Mouse (Mus musculus) limb, embryonic 15.5 days (tissue): Measurements from ENCODE around the gene Homer3. TPM values are rescaled to one million over a fixed set of nuclear protein-coding genes. Genes with fewer than 3 reads are reported as not detected.
A peak's percentile ranks its signal among the peaks of the same experiment; 100 is the strongest.

Experiments
- ATAC-seq: fragments of 200-750 bp; cut with Nextera tagmentation; 2 replicates; pipeline ENCODE4 v1.8.0; 2017; ENCODE audit warnings: low read depth, moderate TSS enrichment; ENCODE audit not compliant: insufficient number of reproducible peaks, low FRiP score, low TSS enrichment
- H3K27ac ChIP-seq: fragments of 300-500 bp; sonication (generic); 2 replicates; pipeline ENCODE4 v1.5.1; 2015; ENCODE audit warnings: moderate library complexity, mild to moderate bottlenecking, inconsistent platforms
- H3K27me3 ChIP-seq: fragments of 300-500 bp; sonication (generic); 2 replicates; pipeline ENCODE4 v1.6.1; 2015; ENCODE audit warnings: inconsistent platforms
- H3K36me3 ChIP-seq: fragments of 300-500 bp; sonication (generic); 2 replicates; pipeline ENCODE4 v1.6.1; 2015; ENCODE audit warnings: inconsistent platforms
- H3K4me1 ChIP-seq: fragments of 300-500 bp; sonication (generic); 2 replicates; pipeline ENCODE4 v1.6.1; 2015; ENCODE audit warnings: inconsistent platforms
- H3K4me2 ChIP-seq: fragments of 300-500 bp; sonication (generic); 2 replicates; pipeline ENCODE4 v1.6.1; 2015; ENCODE audit warnings: mild to moderate bottlenecking, inconsistent platforms
- H3K4me3 ChIP-seq: fragments of 300-500 bp; sonication (generic); 2 replicates; pipeline ENCODE4 v1.5.1; 2015; ENCODE audit warnings: mild to moderate bottlenecking, inconsistent platforms
- H3K9ac ChIP-seq: fragments of 300-500 bp; sonication (generic); 2 replicates; pipeline ENCODE4 v1.6.1; 2015; ENCODE audit warnings: inconsistent platforms
- H3K9me3 ChIP-seq: fragments of 300-500 bp; sonication (generic); 2 replicates; pipeline ENCODE4 v1.6.1; 2016; ENCODE audit warnings: inconsistent platforms
- WGBS: fragments of 180-500 bp; shearing (Covaris S2); methylation state at CpG from one replicate; pipeline ENCODE4 v1.1.7; 2015; 5-methylcytosine and 5-hydroxymethylcytosine counted together
- polyA plus RNA-seq: library from polyadenylated mRNA; unstranded; fragments of >200 nt; fragmentation: Nextera tagmentation; extraction: Ambion mirVana; gene quantifications from 2 replicates; pipeline ENCODE4 v1.2.1, GENCODE M21; 2015

Gene Homer3
- polyA plus RNA-seq, 1 experiment from 2014 or later, result 40.7 TPM

DNA sequence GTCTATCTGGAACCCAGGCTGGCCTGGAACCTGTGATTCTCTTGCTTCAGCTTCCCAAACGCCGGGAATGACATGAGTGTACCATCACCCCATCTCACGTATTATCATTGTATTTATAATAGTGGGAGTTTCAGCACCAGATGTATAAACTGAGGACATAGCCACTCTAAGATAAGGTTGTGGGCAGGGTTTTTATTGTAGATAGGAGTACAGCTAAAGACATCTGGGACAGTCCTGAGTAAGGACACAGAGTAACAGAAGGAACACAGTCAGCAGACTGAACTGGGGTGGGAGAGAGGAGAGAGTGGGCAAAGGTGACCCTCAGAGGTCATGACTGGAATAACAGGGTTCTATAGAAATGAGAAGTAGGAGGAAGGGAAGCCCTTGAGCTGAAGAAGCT is 15.0 kb upstream of the Homer3 start:
- no peak overlapping the region for H3K4me3 ChIP-seq
- ATAC-seq, result no peak
- 81% methylated on average over 3 of the region's 3 CpGs for WGBS
- H3K4me2 ChIP-seq, result no peak overlapping the region
- H3K4me1 ChIP-seq, result no peaks in the 10 kb centered on the region
- H3K9ac ChIP-seq, result no peak overlapping the region
- H3K27ac ChIP-seq, result no peak overlapping the region
- H3K36me3 ChIP-seq, result peaks cover 23% of the 10 kb centered on the region
- no peaks in the 10 kb centered on the region for H3K9me3 ChIP-seq
- H3K27me3 ChIP-seq, result no peaks in the 10 kb centered on the region

DNA sequence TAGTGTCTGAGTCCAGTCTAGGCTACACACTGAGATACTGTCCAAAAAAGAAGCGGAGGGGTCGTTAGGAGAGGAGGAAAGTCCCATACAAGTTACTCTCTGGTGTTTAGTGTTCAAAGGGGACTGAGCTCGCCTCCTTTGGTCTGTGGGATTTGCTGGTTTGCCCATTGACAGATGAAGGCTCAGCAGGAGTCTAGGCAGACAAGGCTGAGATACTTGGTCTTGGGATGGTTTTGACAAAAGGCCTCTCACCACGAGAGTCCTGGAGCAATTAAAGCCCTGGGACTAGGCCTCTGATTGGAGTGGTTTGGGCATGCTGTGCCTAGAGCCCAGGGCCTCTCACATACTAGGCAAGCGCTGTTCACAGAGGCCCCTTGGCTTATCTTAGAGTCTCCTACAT is 14.3 kb upstream of the Homer3 start:
- no peaks in the 10 kb centered on the region for H3K27me3 ChIP-seq
- 0 out of 2 replicates have a peak overlapping the region, but pooled peaks have one; percentile 1 for H3K27ac ChIP-seq
- H3K4me3 ChIP-seq, result no peak overlapping the region
- H3K9me3 ChIP-seq, result no peaks in the 10 kb centered on the region
- no peak overlapping the region for H3K9ac ChIP-seq
- H3K4me2 ChIP-seq, result no peak overlapping the region
- peaks cover 17% of the 10 kb centered on the region for H3K36me3 ChIP-seq
- 60% methylated on average over 5 of the region's 5 CpGs for WGBS
- no peaks in the 10 kb centered on the region for H3K4me1 ChIP-seq
- no peak for ATAC-seq

DNA sequence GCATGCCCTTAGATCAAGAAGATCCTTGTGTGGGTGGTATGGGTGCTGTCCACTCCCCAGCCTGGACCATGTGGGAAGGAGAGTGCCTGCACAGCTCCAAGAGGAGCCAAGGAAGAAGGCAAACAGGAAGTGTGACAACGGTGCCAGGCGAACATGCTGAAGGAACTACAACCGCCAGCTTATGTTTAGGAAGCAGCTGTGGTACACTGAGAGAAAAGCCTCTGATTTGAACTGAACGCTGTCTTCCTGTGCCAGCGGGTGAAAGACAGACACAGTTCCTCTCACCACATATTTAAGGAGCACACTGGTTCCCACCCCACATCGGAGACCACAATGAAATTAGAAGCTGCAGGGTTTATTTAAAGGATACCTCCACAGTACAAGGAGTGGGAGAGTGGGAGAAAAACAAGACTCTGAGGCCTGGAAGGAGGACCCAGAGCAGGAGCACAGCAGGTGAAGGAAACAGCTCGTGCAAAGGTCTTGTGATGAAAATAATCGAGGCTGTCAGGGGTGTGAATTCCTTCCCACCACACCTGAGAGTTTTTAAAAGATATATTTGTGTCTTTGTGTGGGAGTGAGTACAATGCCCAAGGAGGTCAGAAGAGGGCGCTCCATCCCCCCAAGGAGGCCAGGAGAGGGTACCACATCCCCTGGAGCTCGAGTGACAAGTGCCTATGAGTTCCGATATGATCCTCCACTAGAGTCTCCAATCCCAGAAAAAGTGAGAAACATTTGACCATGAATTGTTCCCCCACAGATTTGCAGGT is 13.6 kb upstream of the Homer3 start:
- 52% methylated on average over 11 of the region's 11 CpGs for WGBS
- Histone ChIP-seq H3K4me2 (no peak overlapping the region), H3K9ac (no peak overlapping the region), H3K9me3 (no peaks in the 10 kb centered on the region), H3K27ac (0 out of 2 replicates have a peak overlapping the region, but pooled peaks have one; percentile 1), H3K4me3 (no peak overlapping the region), H3K4me1 (no peaks in the 10 kb centered on the region), H3K36me3 (peaks cover 10% of the 10 kb centered on the region), H3K27me3 (no peaks in the 10 kb centered on the region)
- ATAC-seq, result no peak

DNA sequence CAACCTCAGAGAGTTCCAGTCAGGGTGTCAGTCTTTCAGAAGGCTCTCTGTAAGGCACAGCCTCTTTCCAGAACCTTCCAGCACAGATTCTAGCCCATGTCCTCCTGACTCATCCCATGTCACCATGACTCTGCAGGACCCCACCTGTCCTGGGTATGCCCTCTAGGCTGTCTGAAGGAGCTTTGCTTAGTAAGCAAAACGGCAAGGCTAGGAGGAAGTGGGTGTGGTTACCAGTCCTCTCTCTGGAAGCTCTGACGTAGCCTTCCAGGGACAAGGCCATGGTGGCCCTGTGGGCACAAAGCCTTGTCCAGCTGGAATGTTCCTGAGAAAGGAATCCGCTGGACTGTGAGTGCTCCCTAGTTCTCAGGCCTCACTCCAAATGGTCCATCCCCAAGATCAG is 9.7 kb upstream of the Homer3 start:
- Histone ChIP-seq H3K4me2 (no peak overlapping the region), H3K4me3 (no peak overlapping the region), H3K9me3 (no peaks in the 10 kb centered on the region), H3K9ac (no peak overlapping the region), H3K36me3 (no peaks in the 10 kb centered on the region), H3K4me1 (peaks cover under 1% of the 10 kb centered on the region; the same call in 1 of the 2 replicates), H3K27me3 (no peaks in the 10 kb centered on the region), H3K27ac (no peak overlapping the region)
- 54% methylated on average over 3 of the region's 3 CpGs for WGBS
- no peak for ATAC-seq

DNA sequence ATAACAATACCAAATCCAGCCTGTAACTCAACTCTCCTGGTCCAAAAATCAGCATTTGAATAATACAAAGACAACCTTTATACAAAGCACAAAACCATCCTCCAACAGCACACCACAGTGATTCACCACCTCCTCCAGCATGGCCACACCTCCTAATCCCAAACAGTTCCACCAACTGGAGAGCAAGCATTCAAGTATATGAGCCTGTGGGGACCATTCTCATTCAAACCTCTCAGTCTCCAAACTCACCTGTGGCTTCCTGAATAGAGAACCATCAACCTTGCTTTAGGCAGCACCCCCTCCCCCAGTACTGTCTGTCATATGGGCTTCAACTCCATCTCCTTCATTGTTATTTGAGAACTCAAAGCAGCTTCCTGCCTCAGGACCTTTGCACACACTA is 8.3 kb upstream of the Homer3 start:
- peaks cover 4% of the 10 kb centered on the region; the same call in 1 of the 2 replicates for H3K4me1 ChIP-seq
- H3K4me3 ChIP-seq, result no peak overlapping the region
- no peak for ATAC-seq
- H3K9ac ChIP-seq, result no peak overlapping the region
- H3K9me3 ChIP-seq, result no peaks in the 10 kb centered on the region
- H3K4me2 ChIP-seq, result no peak overlapping the region
- no peak overlapping the region for H3K27ac ChIP-seq
- H3K36me3 ChIP-seq, result no peaks in the 10 kb centered on the region
- no peaks in the 10 kb centered on the region for H3K27me3 ChIP-seq

DNA sequence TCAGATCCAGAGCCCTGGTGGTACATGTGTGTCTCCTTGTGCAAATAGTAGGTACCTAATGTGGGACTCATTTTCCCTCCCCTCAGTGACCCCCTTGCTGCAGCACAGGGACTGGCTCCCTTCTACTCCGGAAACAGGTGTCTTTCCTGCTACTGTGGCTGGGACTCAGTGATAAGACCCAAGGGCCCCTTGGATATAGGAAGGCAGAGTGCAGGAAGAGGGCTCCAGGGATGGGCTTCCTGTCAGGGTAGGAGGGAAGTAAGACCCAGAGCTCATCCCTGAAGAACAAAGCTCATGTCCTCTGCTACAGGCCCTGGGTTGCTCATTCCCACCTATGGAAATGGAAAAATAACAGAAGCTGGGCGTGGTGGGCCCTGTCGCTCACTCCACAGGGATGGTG is 6.2 kb upstream of the Homer3 start:
- no peak for ATAC-seq
- H3K4me2 ChIP-seq, result no peak overlapping the region
- H3K4me1 ChIP-seq, result peaks cover 4% of the 10 kb centered on the region; the same call in 1 of the 2 replicates
- no peaks in the 10 kb centered on the region for H3K9me3 ChIP-seq
- H3K4me3 ChIP-seq, result no peak overlapping the region
- no peaks in the 10 kb centered on the region for H3K36me3 ChIP-seq
- no peaks in the 10 kb centered on the region for H3K27me3 ChIP-seq
- no peak overlapping the region for H3K27ac ChIP-seq
- 77% methylated on average over 3 of the region's 3 CpGs for WGBS
- H3K9ac ChIP-seq, result no peak overlapping the region

DNA sequence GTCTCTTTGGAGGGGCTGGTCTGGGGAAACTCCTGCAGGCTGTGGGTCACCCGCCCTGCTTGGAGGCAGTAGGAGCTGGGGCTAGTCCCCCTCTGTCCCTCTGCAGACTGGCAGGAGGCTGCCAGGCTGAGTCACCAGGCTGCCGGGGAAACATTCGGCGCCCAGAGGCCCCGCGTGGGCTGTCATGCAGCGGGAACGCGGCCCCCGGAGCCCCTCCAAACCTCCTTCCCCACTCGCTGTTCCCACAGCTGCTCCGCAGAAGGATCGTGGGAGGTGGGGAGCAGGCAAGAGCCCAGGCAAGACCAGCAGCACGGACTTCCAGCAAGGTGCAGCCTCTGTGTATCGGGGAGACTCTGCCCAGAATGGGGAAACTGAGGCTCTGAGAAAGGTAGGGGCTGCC is 4.5 kb upstream of the Homer3 start:
- H3K36me3 ChIP-seq, result no peaks in the 10 kb centered on the region
- H3K9me3 ChIP-seq, result no peaks in the 10 kb centered on the region
- no peak overlapping the region for H3K4me2 ChIP-seq
- peaks cover 12% of the 10 kb centered on the region for H3K4me1 ChIP-seq
- ATAC-seq, result no peak
- no peaks in the 10 kb centered on the region for H3K27me3 ChIP-seq
- H3K4me3 ChIP-seq, result no peak overlapping the region
- no peak overlapping the region for H3K27ac ChIP-seq
- no peak overlapping the region for H3K9ac ChIP-seq
- 58% methylated on average over 15 of the region's 15 CpGs for WGBS

DNA sequence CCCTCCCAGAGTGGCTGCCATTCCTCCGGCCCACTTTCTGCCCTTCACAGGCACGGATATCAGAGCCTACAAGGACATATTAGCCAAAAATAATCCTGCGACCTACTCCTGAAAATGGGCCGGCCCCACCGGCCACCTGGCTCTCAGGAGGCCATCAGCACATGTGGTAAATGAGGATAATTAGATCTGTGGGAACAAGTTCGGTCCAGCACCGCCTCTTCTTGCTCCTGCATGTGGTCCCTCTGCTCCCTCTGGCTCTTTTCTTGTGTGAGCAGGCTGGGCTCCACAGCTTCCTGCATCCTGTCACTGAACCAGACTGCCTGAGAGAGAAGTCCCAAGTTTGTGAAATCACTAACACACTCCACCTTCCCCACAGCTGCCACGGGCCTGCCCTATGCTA is 3.4 kb upstream of the Homer3 start:
- Histone ChIP-seq H3K36me3 (no peaks in the 10 kb centered on the region), H3K4me2 (no peak overlapping the region), H3K4me1 (peaks cover 19% of the 10 kb centered on the region), H3K9me3 (no peaks in the 10 kb centered on the region), H3K27ac (no peak overlapping the region), H3K9ac (no peak overlapping the region), H3K4me3 (no peak overlapping the region), H3K27me3 (no peaks in the 10 kb centered on the region)
- ATAC-seq, result no peak
- 34% methylated on average over 8 of the region's 8 CpGs for WGBS

DNA sequence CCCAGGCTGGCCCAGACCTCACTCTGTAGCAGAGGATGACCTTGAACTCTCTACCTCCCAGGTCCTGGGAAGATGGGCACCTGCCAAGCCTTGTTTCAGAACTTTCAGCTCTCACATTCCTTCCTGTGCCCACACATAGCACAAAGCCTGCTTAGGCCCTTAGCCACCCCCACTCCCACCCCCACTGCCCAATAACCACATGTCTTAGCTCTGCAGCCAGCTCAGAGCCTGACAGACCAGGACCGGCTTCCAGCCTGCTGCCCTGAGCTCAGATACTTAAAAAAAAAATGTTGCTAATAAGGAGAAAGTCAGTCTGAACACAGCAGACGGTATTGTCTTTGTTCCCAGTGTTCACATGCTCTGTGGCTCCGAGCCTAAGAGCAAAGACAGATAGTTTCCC is 1.6 kb upstream of the Homer3 start:
- ATAC-seq, result no peak
- Histone ChIP-seq H3K4me1 (peaks cover 22% of the 10 kb centered on the region), H3K4me3 (no peak overlapping the region), H3K9ac (no peak overlapping the region), H3K27me3 (no peaks in the 10 kb centered on the region), H3K27ac (no peak overlapping the region), H3K4me2 (no peak overlapping the region), H3K36me3 (peaks cover 15% of the 10 kb centered on the region), H3K9me3 (no peaks in the 10 kb centered on the region)
- WGBS, result 50% methylated on average over 3 of the region's 3 CpGs

DNA sequence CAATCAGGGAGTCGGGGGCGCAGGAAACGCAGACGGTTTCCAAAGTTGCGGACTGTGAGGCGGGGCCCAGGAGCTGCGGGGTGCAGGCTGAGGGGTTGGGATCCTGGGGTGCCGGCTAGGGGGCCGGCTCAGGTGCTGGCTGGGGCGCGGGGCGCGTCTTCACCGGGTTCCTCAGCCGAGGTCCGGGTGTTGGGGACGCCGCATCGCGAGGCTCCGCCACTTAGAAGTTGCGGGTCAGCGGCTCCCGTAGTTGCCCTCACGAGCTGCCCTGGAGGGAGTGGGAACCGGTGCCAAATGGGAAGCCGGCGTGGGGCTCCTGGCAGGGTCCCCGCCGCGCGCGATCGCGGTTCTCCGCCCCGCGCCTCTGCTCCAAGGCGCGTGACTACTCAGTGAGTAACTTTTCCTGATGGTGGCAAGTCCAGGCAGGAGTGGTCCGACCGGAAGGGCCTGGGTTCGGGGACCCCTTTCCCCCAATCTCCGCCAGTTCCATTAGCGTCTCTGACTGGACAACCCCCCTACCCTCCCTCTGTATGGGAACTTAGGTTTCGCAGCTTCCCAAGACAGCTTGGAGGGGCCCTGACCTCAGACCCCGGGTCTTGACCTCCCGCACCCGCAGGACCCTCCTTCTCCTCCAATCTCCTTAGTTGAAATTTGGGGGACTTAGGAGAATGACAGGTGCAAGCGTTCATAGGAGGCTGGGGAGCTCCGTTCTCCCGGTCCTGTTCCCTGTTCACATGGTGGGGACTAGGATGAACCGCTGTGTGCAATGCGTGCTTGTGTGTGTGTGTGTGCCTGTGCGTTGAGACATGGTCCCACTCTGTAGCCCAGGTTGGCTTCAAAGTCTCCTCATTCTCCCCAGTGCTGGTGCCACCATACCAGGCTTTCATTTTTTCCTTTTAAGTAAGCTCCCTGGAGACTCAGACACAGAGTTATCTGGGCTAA is 780 bp downstream of the Homer3 start:
- peak; percentile 49 for ATAC-seq
- 1% methylated on average over 55 of the region's 55 CpGs for WGBS
- peak overlapping the region; percentile 79 for H3K4me2 ChIP-seq
- H3K27ac ChIP-seq, result peak overlapping the region; percentile 87
- H3K9me3 ChIP-seq, result no peaks in the 10 kb centered on the region
- H3K4me1 ChIP-seq, result peaks cover 18% of the 10 kb centered on the region
- no peaks in the 10 kb centered on the region for H3K27me3 ChIP-seq
- peak overlapping the region; percentile 86 for H3K4me3 ChIP-seq
- peaks cover 37% of the 10 kb centered on the region for H3K36me3 ChIP-seq
- H3K9ac ChIP-seq, result peak overlapping the region; percentile 87

DNA sequence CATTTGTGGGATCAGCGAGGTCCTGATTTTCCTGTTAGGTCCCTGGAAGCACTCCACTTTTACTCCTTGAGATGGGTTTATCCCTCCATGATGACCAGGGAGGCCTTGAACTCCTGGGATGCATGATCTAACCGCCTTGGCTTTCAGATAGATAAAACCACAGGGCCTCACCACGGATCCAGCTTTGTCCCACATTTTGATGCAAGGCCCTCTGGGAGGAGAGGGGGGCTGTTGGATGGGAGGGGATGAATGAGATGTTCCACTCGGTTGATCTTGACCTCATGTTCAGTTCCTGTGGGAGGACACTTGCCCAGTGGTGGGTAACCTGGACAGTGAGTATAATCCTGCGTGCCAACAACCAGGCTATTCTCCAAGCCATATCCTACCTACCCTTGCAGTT is 1.8 kb downstream of the Homer3 start:
- no peaks in the 10 kb centered on the region for H3K27me3 ChIP-seq
- peaks cover 46% of the 10 kb centered on the region for H3K36me3 ChIP-seq
- ATAC-seq, result no peak
- 82% methylated on average over 5 of the region's 5 CpGs for WGBS
- H3K9me3 ChIP-seq, result no peaks in the 10 kb centered on the region
- no peak overlapping the region for H3K4me2 ChIP-seq
- peaks cover 18% of the 10 kb centered on the region for H3K4me1 ChIP-seq
- no peak overlapping the region for H3K4me3 ChIP-seq
- no peak overlapping the region for H3K9ac ChIP-seq
- no peak overlapping the region for H3K27ac ChIP-seq

DNA sequence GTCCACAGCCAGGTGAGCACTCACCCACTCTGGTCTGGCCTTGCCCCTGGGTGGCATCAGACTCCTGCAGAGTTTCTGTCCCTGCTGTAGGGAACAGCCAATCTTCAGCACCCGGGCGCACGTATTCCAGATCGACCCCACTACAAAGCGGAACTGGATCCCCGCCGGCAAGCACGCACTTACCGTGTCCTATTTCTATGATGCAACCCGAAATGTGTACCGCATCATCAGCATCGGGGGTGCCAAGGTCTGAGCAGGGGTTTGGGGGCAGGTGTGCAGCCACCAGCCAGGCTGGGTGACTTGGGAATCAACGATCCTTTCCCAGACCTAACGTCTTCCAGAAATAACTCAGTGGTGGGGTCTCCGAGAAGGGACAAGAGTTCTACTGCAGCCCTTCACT is 2.7 kb downstream of the Homer3 start:
- Histone ChIP-seq H3K36me3 (peaks cover 54% of the 10 kb centered on the region), H3K9me3 (no peaks in the 10 kb centered on the region), H3K27me3 (no peaks in the 10 kb centered on the region), H3K9ac (no peak overlapping the region), H3K4me2 (no peak overlapping the region), H3K4me3 (no peak overlapping the region), H3K4me1 (peaks cover 18% of the 10 kb centered on the region), H3K27ac (no peak overlapping the region)
- no peak for ATAC-seq
- whole genome bisulfite sequencing, result 97% methylated on average over 15 of the region's 15 CpGs
